Mouse (Mus musculus) thymus, postnatal 4 days (tissue): ENCODE measurements around the gene Ccnj.

Experiments
- DNase-seq: peaks from one replicate; pipeline ENCODE4 v3.0.0; 2021

Ccnj gene

DNA sequence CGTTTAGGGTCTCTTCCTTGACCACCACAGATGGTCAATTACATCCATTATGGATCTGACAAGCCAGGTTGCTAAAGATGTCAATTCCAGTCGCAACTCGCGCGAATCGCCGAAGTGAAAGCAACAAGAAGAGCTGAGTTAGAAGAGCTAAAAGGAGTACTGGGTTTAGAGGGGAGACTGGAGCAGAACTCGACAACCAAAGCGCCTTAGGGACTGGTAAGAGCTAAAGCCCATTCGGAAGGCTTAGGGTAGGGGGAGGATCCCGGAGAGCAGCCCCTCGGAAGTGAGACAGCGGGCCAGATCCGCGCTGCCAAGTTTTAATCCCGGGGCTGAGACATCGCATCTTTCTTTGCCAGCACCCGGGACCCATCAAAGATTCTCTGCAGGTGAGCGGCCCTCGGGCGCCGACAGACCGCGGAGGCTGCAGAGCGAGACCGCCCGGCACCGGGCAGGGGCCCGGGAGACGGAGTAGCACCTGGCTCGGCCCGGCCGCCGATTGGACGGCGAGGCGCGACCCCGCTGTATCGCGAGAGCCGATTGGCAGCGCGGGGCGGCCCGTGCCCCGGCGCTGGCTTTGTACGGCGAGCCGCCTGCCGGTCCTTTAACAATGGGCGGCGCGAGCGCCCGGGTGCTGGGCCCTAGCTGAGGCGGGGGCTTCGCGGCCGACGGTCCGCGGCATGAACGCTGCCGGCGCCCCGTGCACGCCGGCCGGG, at the start of gene Ccnj:
TSS of gene Ccnj (plus strand) at position 577 of the 713 bp plus-strand sequence.
- DNase-seq = peak; percentile 94

DNA sequence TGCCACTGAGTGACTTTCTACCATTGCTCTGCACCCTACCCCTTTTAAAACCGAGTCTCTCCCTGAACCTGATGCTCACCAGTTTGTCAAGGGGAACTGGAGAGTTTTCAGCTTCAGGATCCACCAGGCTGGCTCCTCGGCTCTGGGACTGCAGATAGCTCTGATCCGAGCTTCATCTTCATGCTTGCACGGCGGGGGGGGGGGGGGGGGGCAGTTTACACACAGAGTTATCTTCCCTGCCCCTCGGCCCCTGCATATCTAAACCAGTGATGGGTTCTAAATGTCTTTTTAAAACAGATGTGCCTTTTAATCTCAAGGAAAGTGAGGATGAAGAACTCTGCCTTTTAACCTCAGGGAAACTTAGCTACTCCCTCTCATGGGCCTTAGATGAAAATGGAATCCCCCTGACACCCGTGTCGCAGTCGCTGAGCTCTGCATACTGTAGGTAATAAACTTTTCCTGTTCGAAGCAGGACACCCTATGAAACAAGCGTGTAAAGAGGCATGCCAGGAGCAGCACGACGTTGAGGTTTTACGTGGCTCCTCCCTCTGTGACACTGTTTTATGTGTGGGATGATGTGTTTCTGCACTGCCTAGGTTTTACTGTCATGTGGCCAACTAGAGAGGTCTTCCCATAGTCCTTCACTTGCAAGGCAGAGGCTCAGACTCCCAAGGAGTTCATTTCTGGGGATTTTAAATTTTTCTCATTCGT, 42.9 kb upstream of the Ccnj start:
- no peak for DNase-seq

DNA sequence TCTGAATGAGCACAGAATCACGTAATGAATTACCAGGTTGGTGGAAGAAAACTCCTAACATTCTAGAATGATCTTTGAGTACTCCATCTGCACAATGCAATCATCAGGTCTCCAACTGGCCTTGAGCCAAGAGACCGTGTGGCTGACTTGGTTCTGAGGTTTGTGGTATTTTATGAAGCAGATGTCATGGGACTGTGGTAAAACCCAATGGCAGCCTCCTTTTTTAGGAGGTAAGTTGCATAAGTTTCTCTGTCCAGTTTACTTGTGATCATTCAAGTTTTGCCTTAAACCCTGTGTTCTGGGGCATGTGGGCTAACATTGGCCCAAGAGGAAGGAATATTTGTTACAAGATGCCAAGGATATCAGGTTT, 42.4 kb upstream of the Ccnj start:
- DNase-seq = no peak

DNA sequence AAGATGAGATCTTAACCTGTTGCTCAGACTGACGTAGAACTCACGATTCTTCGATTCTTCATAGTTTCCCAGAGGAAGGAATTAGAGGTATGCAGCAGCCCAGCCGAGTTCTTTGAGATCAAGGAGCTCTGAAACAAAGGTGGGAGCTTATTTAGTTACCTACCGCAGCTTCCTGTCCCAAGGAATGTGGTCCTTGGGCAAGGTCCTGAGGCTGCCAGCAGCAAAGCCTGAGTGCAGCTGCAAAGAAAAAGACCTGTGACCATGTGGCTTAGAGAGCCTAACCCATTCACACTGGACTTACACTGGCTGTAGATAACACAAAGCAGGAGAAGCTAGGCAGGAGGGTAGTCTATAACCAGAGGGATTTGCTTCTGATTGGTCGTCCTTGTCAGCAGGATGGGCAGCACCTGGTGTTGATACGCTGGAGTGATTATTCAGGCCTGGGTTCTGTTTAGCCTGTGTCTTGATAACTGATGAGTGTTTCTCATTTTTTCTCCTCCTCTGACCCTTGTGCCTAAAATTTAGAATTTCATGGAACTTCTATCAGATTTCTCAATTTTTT, 25.8 kb upstream of the Ccnj start:
- DNase-seq = no peak

DNA sequence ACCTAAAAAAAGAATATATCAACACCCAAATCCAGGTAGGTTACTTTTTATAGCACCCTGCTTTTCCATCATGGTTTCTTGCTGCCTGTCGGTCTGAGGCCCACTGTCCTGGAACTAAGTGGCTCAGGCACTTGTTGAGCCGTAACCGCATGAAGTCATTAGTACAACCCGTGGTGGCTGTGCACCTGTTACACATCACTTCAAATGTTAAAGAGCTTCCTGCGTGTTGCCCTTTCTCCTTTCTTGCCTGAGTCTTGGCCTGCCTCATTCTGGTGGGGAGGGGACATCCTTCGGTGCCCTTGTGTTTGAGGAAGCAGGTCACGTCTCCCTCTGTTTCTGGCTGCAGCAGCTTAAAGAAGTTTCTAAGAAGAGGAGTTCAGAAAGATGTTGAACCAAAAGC, 21.2 kb upstream of the Ccnj start:
- DNase-seq = peak; percentile 44

DNA sequence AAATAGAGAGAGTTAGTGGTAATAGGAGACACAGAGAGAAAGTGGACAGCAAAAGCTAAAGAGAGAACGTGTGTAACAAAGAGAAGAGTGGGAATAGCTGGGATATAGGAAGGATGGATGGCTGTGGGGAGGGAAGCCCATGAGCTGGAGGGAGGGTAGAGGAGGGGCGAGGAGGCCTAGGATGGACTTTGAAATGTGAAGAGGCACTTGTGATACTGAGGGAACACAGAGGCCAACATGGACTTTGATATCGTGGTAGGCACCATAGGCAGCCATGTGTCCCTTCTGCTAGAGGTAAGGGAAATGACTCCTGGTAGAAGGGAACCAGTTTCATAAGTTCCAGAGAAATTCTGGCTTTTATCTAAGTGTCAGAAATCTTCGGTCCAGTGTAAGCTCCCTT, 19.2 kb upstream of the Ccnj start:
- DNase-seq = no peak

DNA sequence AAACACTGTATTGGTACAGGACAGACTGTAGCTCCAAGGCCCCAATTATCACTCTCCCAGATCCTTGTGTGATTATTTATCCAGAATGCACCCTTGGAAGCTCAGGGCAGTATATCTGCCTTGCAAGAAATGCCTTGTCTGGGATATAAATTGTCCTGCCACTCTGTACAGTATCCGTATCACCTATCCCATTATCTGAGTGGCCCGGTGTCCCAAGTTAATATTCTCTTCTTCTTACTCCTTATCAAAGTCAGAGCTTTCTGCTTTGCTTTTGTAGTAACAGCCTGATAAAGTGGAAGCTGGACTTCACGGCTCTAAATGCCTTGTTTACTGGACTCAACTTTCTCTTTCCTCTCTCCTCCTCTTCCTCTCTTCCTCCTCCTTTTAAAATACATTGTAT, 18.3 kb upstream of the Ccnj start:
- DNase-seq = no peak

DNA sequence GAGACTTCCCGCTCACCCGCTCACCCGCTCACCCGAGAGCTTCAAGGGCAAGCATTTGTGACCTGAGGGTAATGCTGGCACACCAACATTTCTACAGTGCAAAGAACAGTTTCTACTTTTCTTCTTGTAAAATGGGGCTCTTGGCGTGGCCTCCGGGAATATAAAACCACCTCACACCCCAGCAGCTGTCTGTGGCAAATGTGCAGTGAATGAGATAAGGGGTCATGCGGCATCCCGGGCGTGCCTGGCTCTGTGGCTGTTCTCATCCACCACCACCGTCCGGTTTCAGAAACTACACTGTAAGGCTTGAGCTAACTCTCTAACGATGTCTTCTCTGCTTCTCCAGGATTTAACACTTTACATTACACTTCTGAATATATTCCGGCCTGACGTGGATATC, 17.7 kb upstream of the Ccnj start:
- peak; percentile 26 for DNase-seq

DNA sequence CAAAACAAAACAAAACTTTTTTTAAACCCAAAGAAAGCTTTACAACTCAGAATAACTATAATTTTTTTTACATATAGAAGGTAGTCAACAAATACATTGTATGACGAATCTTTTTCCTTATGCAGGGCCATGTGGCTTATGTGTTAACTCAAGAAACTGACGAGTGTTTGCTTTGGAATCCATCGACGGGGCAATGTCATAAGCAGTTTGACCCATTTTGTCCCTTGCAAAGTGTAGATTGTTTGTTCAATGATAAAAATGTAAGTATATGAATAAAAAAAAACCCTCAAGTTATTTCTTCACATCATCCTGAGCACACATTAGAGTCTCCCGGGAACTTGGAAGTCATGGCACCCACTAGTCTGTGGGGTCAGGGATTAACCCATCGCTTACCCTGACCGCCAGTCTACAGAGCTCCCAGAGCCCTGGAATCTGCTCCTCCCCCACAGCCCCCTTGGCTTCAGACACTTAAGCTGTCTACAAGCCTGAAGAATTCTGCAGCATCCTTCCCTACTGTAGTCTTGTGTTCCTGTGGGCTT, 15.4 kb upstream of the Ccnj start:
- DNase-seq = no peak

DNA sequence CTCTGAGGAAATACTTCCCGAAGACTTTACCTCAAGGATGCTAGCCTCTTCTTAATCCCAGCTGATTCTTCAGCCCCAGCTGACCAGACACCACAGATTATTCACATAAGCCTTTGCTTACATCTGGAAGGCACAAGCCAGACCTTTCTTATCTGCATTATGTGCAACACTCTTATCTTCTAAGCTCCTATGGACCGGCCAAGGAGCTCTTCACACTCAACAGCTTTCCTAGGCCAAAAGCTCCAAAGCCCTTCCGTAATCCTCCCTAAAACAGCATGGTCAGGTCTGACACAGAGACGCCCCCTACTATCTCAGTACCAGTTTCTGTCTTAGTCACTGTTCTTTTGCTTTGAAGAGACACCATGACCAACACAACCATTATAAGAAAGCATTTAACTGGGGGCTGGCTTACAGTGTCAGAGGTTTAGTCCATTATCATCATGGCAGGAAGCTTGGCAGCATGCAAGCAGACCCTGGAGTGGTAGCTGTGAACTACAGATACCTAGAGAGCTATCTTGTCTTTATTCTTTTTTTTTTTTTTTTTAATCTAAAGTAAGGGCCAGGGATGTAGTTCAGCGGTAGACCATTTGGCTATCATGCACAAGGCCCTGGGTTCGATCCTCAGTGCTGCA, 13.1 kb upstream of the Ccnj start:
- no peak for DNase-seq

DNA sequence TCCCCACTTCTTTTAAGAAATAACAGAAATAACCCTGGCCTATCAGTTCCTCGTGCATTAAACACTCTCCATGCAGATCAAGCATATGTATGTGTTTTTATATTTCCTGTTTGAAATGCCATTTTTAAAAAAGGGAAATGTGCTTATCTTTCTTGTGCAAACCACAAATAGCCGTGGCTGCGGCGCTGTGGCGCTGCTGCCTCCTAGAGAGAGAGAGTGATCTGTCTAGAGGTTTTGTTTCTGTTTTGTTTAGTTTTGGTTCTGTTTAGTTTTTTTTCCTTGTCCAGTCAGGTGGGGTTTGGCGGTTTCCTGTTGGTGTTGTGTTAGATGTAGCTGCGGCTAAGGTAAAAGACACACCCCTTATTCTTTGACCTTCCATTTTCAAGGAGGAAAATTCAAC, 12.3 kb upstream of the Ccnj start:
- DNase-seq = peak; percentile 47

DNA sequence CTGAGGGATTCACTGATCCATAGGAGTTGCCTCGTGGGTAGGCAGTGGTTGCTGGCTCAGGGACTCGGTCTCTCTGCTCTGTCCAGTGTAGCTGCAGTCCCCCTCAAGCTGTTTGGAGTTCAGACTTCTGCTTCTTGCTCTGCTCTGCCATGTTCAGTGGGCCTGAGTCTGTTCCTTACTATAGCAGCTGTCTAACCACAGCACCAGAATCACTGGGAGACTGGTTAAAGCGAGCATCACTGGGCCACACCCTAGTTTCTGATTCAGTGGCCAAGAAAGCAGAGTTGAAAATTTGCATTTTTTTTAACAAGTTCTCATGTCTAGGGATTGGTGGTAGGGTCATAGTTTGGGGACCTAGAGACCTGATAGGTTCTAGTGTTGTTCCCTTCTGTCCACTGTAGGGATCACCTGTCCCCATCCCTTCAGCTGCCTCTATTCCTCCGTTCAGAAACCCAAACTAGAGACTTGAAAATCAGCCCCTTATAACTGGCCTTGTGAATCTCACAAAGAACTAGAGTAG, 9.7 kb upstream of the Ccnj start:
- DNase-seq = no peak

DNA sequence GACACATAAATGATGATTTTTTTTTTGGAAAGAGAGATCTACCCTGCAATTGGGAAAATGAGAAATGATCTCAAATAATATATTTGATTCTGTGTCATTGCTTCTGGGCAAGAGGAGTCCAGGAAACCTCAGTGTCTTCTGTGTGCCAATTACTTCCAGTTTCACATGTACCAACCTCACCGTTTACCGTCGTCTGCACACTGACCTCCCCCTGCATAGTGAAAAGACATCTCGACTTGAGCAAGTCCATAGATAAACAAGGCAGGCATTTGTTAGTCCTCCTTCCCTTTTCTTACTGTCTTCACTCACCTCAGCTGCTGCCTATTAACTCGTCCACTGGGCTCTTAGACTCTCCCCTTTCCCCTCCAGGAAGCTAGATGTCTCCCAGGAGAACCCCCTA, 5.4 kb upstream of the Ccnj start:
- DNase-seq = no peak

DNA sequence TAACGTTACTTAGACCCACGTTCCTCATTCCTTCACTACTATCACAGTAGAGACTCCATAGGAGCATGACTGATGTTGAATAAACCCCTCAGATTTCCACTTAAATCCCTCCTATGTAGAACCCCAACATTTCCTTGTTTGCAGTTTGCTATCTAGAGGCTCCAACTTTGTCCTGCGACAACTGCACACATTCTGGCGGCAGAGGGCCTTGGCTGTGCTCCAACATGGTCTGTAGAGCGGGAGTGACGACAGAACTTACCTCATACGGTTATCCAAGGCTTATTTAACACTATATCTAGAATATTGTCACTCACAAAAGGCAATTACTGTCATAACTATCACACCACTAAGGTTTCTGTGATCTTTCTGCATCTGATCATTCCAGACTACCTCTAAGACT, 4.3 kb upstream of the Ccnj start:
- no peak for DNase-seq

DNA sequence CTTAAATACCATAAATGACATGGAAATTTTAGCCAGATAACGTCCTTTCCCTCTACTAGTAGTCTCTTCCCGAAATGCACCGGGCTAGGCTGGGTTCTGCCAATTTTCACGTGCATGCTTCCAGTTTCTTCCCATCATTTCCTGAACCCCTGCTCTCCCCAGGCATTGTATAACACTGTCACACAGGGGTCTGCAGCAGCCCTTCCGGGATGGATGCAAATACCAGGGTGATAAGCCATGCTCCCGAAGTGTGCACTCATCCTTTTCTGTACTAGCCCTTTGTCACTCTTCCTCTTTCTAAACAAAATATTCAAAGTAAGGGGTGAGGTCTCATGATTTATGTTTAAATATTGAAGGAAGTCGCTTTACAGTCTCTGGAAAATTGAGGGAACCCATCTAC, 881 bp upstream of the Ccnj start:
- DNase-seq = no peak

DNA sequence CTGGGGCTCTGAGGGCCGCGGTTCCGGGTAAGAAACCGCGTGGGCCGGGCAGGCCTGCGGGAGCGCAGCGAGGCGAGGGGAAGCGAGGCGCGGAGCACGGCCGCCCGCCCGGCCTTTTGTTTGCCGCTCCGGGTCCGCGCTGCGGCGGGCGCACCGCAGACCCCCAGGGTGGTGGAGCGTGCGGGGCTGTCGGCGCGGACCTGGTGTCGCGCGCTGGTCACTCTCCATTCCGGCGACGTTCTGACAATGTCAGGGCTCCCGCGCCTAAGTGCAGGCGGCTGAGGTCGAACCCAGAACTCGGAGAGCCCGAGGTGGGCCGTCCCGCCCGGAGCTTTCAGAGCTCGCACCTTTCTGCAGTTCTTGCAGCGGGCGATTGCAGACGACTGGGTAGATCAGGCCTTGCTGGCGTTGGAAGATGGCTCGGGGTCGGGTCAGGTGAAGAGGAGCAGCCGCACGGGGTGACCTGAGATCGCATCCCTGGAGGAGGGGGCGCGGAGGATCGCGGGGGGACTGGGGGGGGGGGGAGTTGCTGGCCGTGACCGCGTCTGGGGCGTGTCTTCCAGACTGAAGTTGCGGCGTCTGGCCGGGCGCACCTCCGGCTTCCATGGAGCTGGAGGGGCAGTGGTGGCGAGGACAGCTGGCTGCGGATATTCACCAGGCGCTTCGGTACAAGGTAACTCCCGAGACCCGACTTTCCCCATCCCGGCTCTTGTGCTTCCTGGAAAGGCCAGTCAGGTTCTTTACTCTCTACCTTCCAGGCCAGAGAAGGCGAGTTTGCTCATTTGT, 530 bp downstream of the Ccnj start:
- DNase-seq = peak; percentile 64

DNA sequence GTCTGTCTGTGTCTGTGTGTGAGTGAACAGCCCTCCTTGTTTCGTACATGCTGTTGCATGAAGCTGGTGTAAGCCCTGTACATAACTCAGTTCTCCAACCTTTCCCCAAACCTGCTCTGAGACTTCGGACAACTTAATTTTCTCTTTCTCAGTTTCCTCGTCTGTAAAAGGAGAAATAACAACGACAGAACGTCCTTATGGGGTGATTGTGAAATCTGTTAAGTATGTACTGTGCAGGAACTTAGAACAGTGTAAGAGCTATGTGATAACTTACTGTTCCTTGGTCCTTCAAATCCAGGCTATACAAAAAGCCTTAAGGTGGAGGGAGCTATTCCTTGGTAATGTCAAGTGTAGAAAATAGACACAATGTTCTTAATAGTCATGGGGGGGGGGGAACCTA, 1.3 kb downstream of the Ccnj start:
- DNase-seq = no peak

DNA sequence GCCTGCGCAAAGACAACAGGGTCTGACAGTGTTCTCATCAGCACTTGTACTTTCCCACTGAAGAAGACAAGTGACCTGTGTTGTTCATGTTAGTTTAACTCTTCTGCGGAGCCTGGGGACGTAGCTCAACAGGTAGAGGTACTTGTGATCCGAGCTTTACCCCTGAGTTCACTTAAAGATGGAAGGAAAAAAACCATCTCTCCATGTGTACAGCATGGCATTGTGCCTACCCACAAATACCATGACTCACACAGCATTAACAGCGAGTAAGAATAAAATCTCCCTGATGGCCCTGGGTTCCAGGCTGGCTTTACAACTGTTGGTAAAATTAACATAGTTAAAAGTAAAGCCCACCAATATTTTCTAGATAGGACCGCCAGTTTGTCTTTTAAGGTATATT, 3.4 kb downstream of the Ccnj start:
- DNase-seq = no peak

DNA sequence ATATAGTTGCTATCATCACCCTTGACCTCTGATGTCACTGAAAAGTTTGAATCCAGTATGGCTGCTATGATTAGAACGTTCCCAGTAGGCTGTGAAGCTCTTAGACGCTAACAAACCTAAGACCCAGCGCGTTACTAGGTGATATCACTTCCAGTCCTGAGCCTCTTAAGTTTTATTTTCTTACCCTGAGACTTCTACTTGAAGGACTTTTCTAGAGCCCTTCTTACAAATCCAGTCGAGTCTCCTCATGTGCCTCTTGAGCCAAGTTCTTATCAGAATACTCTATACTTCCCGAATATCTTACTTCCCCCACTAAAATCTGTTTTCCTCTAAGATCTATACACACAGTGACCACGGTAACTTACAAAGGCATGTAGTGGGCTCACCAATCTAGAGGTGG, 7.1 kb downstream of the Ccnj start:
- DNase-seq = no peak

DNA sequence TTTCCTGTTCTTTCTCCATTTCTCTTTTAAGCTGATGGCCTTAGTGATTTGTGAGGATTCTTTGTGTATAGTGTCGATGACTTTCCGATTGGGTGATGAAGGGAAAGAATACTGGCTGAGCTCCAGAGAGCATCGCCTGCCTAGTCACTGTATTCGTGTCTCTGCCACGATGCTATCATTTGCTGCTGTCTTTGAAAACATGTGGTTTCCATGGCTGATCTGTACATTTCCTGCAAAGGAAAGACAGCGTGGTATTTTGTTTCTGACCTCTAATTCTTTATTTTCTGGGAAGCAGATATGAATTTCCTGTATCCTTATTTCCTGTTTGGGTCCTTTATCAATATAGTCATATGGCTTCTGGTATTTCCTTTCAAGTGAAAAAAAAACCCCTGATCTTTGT, 9.2 kb downstream of the Ccnj start:
- DNase-seq = no peak

DNA sequence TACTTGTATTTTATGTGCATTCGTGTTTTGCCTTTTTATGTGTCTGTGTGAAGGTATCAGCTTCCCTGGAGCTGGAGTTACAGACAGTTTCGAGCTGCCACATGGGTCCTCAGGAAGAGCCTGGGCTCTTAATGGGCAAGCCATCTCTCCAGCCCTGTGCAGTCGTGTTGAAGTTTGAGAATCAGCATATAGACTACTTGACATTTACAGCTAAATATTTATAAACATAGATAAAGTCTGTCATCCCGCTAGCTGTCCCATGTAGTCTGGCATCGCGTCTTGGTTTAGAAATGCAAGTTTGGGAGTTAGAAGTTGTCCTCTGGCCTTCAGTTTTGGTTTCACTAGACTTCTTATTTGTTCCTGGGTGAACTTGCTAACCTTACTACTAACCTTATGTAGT, 10.0 kb downstream of the Ccnj start:
- no peak for DNase-seq

DNA sequence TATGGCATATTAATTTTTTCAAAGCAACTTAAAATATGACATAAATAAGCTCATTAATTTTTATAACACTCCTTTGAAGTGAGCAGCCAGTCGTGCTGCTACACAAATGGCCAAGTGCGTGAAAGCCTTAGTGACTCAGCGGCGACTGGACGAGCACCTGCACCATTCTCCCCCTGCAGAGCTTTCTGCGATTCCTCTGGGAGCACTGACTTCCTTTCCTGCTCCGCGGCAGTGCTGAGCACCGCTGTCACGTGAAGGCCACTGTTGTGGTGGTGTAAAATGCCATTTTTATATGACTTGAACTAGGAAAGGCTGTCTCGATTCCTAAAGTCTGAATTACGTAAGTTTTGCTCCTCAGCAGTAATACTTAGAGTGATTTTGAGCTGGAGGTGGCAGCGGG, 10.5 kb downstream of the Ccnj start:
- no peak for DNase-seq

DNA sequence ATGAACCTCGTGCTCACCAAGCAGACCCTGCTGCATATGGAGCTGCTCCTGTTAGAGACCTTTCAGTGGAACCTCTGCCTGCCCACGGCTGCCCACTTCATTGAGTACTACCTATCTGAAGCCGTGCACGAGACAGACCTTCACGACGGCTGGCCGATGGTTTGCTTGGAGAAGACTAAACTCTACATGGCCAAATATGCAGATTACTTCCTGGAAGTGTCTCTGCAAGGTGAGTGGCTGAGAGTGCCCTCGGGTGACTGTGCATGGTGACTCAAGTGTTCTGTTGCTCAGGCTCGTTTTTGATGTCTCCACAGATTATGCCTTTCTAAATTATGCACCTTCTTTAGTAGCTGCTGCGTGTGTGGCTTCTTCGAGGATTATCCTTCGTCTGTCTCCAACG, 13.7 kb downstream of the Ccnj start:
- no peak for DNase-seq
